In the genomic region with DNA sequence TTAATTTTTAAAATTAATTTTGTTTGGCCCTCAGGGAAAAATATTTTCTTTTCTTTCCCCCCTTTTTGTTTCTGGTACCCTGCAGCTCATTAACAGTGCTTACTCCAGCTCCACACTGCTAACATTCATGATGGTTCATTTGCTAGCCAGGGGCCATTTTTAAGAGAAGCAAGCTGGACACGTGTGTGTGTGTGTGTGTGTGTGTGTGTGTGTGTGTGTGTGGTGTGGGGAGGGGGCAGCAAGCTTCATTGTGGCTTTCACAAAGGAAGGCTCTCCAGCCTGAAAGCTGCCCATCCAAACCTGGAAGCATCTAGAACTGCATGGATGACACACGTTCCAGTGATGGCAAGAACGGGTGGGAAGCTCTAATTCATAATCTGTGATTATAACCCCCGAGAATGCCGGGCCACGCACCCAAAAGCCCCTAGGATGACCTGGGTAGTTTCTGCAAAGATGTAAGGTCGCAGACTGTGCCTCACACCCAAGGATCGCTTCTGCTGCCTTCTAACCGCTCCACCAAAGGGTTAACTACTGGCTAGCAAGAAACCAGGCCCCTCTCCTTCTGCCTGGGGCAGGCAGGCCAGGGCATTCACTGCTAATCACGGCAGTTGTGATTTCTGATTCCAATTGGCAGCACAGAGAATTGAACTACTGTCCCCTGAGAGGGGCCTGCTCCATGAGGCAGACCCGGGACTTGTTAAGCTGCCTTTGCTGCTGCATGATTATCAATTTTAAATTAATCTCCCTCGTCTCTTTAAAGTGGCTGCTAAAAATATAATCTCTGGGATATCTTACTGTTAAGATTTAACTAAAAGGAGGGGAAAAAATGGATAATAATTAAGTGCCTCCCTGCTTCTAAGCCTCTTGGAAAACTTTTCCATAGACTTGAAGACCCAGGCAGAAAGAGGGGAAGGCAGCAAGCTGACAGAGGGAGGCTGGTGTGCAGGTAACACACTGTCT, we compare ENCODE assay signal across 13 mouse cellular contexts.
DNase-seq lines count a peak whose midpoint lies in the region; ATAC-seq lines count a peak whose summit lies in the region.
"Had no signal": no experiment of that assay in that cellular context is flagged by ENCODE, and none has a peak within 500 bp of the region (broad histone marks: within the 10 kb centered on the region; RNA-seq: fewer than 3 reads in every experiment).

No protein-coding gene starts in this region.

- H3K4me2 ChIP-seq in kidney, embryonic 14.5 days (replicated peaks; ENCODE audit: low read depth, low read length) = no peak overlapping the region
- peak overlapping the region; percentile 6 for H3K4me2 ChIP-seq in forebrain, embryonic 15.5 days (replicated peaks)
- H3K4me2 ChIP-seq in limb, embryonic 12.5 days = peak overlapping the region; percentile 26
- H3K4me2 ChIP-seq: lung, embryonic 14.5 days had no signal

- H3K4me3 ChIP-seq in kidney, embryonic 14.5 days (ENCODE audit: low read length) = no peak overlapping the region
- no peak overlapping the region for H3K4me3 ChIP-seq in forebrain, embryonic 15.5 days
- no peak overlapping the region for H3K4me3 ChIP-seq in limb, embryonic 12.5 days (replicated peaks)
- H3K4me3 ChIP-seq: erythroblast, embryonic 14.5 days; myocyte had no signal

- H3K9me3 ChIP-seq in kidney, embryonic 14.5 days (ENCODE audit: control insufficient read depth, low read length) = no peaks in the 10 kb centered on the region
- no peaks in the 10 kb centered on the region for H3K9me3 ChIP-seq in forebrain, embryonic 15.5 days
- no peaks in the 10 kb centered on the region for H3K9me3 ChIP-seq in limb, embryonic 12.5 days

- H3K36me3 ChIP-seq in kidney, embryonic 14.5 days (ENCODE audit: control insufficient read depth, insufficient read depth, low read length) = no peaks in the 10 kb centered on the region
- no peaks in the 10 kb centered on the region for H3K36me3 ChIP-seq in forebrain, embryonic 15.5 days
- no peaks in the 10 kb centered on the region for H3K36me3 ChIP-seq in limb, embryonic 12.5 days

- no peak overlapping the region; the same call in 1 of the 2 replicates for H3K9ac ChIP-seq in kidney, embryonic 14.5 days (ENCODE audit: low read depth, low read length)
- H3K9ac ChIP-seq in forebrain, embryonic 15.5 days (replicated peaks) = peak overlapping the region; percentile 10; the same call in 1 of the 2 replicates
- no peak overlapping the region for H3K9ac ChIP-seq in limb, embryonic 12.5 days (replicated peaks)
- H3K9ac ChIP-seq: lung, embryonic 14.5 days had no signal

- DNase-seq in kidney, adult 11 months = no peak
- DNase-seq in retina, embryonic 14.5 days (ENCODE audit: low spot score) = peak; percentile 79
- DNase-seq in layer of hippocampus, postnatal 36 days = no peak
- no peak for DNase-seq in adipocyte (ENCODE audit: low spot score)
- DNase-seq: thymus, postnatal 36 days had no signal

- H3K4me1 ChIP-seq in kidney, embryonic 14.5 days (ENCODE audit: control insufficient read depth, insufficient read depth, low read length) = peaks cover 22% of the 10 kb centered on the region
- peaks cover 28% of the 10 kb centered on the region for H3K4me1 ChIP-seq in forebrain, embryonic 15.5 days
- H3K4me1 ChIP-seq in limb, embryonic 12.5 days (replicated peaks) = peaks cover 31% of the 10 kb centered on the region

- 46% methylated on average over 12 of the region's 12 CpGs for WGBS in kidney, embryonic 14.5 days
- WGBS in forebrain, embryonic 15.5 days = 11% methylated on average over 12 of the region's 12 CpGs
- WGBS in limb, embryonic 12.5 days = 28% methylated on average over 12 of the region's 12 CpGs

- H3K27ac ChIP-seq in kidney, embryonic 14.5 days (ENCODE audit: low read depth, low read length) = peak overlapping the region; percentile 7; the same call in 1 of the 2 replicates
- H3K27ac ChIP-seq in forebrain, embryonic 15.5 days (replicated peaks) = peak overlapping the region; percentile 81
- peak overlapping the region; percentile 94 for H3K27ac ChIP-seq in limb, embryonic 12.5 days

- ATAC-seq in kidney, embryonic 14.5 days (ENCODE audit: low FRiP score, low TSS enrichment) = no peak
- ATAC-seq in forebrain, embryonic 15.5 days (replicated peaks) = peak; percentile 79
- peak; percentile 56; the same call in 1 of the 2 replicates for ATAC-seq in limb, embryonic 12.5 days (ENCODE audit: insufficient number of reproducible peaks, insufficient read depth, low FRiP score, low TSS enrichment, low read depth)
- ATAC-seq in CD4-positive, CD25-positive, alpha-beta regulatory T cell, adult 4 months = no peak

- no peaks in the 10 kb centered on the region for H3K27me3 ChIP-seq in kidney, embryonic 14.5 days (ENCODE audit: control insufficient read depth, insufficient read depth, low read length)
- H3K27me3 ChIP-seq in forebrain, embryonic 15.5 days = no peaks in the 10 kb centered on the region
- H3K27me3 ChIP-seq in limb, embryonic 12.5 days = no peaks in the 10 kb centered on the region
- H3K27me3 ChIP-seq: CH12.LX had no signal

Comparison
In these comparisons a context has a peak if more than half of its experiments do, and no peak if none do; other contexts are left out.
1. ATAC-seq: peak in forebrain, embryonic 15.5 days (single experiment) and limb, embryonic 12.5 days (single experiment); none in kidney, embryonic 14.5 days (single experiment) and CD4-positive, CD25-positive, alpha-beta regulatory T cell, adult 4 months (single experiment).
2. H3K27ac ChIP-seq: peak in every context shown above with its lines; median percentile 94 in limb, embryonic 12.5 days; 81 in forebrain, embryonic 15.5 days; 7 in kidney, embryonic 14.5 days.